Mouse (Mus musculus): Measurements from ENCODE around the gene Gmppa.

Gmppa gene

DNA sequence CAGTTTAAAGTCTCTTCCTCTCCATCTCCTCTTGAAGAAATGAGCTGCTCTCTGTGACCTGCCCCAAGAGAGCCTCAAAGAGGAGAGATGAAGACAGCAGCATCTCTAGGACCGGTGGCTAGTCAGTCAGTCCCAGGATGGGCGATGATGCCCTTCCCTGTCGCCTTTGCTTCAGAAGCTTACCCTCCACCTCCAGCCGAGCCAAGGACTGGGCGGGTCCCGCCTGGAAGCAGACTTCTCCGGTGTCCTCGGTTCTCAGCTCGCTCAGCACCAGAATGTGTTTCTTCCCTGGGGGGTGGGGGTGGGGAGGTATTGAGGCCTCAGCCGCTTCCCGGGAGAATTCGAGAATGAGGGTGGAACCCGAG lies 51.3 kb downstream of the Gmppa start:
- no peak for DNase-seq (ENCODE audit: low spot score in 2 of 2)

DNA sequence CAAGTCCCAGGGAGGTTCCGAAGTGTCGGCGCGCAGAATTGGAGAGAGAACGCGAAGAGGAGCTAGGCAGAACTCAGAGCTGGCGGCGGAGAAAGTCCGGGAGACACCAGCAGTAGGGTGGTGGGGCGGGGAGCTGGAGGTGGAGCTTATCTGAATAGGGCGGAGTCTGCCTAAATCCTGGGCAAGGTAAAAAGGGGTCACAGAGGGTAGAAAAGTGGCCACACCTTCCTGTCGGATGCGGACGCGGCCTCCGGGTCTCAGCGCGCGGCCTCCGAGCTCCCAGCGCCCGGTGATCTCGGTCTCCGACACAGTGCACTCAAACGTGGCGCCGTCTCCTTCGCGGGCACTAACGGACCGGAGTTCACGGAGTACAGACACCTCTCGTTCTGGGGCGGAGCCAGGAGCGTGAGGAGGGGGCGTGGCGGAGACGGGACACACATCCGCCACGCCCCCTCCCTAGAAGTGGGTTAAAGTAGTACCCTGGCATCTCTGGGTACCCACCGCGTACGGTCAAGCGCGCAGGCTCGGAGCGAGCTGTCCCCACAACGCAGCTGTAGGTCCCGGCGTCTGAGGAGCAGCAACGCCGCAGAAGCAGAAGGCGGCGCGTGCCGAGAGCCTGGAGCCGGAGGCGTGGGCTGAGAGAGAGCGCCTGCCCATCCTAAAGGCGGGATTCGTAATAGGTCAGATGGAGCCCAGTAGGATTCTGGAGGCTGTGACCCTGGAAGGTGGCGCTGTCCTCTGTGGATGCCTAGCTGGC lies 51.9 kb downstream of the Gmppa start:
- DNase-seq (ENCODE audit: low spot score in 2 of 2): peak; percentile 42 to 74

DNA sequence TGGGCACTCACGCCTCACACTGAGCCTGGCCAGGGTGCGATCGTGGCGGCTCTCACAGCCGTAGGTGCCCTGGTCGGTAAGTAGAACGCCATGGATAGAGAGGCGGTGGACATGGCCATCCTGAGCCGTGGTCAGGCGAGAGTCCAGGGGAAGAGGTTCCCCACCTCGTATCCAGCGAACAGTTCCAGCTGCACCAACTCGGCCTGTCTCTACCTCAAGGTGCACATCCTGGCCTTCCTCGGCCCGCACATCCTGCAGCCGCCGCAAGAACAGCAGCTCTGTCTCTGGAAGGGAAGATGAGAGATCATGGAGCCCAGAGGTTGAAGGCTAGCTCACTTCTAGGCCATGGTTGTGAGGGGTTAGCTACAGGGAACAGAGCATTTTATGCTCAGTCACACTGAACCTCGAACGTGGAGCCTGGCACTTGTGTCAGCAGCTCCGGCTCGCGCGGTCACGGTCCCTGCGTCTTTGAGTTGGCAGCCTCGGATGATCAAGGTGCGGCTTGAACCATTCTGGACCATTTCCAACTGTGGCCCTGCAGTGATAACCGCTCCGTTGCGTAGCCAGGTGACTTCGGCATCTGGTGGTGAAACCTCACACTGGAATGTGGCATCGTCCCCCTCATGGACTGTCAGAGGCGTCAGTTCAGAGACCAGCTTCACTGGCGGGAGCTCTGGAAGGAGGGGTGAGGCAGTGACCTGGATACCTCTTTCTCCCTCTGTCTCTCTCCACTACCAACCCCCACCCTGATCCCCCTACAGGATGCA lies 55.2 kb downstream of the Gmppa start:
- DNase-seq (ENCODE audit: low spot score in 2 of 2): no peak

DNA sequence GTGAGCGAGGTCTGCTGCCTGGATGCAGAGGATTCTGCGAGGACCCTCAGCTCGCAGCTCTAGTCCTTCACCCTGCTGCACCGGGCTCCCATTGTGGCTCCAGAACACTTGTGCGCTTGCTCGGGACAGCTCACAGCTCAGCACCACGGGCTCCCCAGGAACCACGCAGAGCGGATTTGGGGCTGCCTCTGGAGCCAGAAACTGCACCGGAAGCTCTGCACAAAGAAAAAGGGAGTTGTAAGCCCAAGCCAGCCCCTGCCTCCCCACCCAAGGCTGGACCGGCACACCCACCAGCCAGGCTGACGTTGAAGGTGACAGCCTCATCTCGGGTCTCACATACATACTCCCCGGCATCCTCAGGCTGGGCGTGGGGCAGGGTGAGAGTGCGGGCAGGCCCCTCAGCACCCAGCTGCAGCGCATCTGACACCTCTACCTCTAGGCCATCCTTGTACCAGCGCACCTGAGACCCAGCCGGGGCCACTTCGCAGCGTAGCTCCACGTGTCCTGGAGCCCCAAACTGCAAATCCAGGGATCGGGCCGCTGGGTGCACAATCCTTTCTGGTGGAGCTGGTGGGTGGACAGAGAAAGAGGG lies 56.9 kb downstream of the Gmppa start:
- DNase-seq (ENCODE audit: low spot score in 2 of 2): no peak

All from urinary bladder, postnatal 36 days (tissue).